Mouse (Mus musculus) heart, postnatal 36 days (tissue): ENCODE results near the gene Iba57. TPM values are rescaled to one million over a fixed set of nuclear protein-coding genes. Genes with fewer than 3 reads are reported as not detected.
"Not testable (repeated sequence)": the region's sequence is repeated elsewhere in the genome, so short reads cannot be mapped to it uniquely, and the experiment has no call there.

Source experiments
- DNase-seq, 2 experiments: peaks; one replicate each; pipeline ENCODE4 v3.0.0; 2021 to 2022
- intact Hi-C: fragments of 180-260 bp; cut with DNase I; formaldehyde crosslinking; loops from one replicate; pipeline ENCODE4 v1.15.1; 2025
- total RNA-seq, 2 experiments: library from RNA; stranded (reverse); gene quantifications; 2 replicates each; pipeline ENCODE4 v1.2.3; 2021

Iba57 gene
- 10 to 100 TPM; 20.4 to 20.5 TPM for total RNA-seq

- intact Hi-C loops = loop anchor here (2.0 kb wide), 1 partner anchor 65 kb away; the partner anchor contains the start of gene Arf1
- peak; percentile 94 to 98 for DNase-seq
These were observed at the start of gene Iba57 for GRCm38 (mm10) chr11:59163255-59164236. TSS of gene Iba57 (minus strand) at chr11:59163739.

- no peak for DNase-seq
- intact Hi-C loops = no loop called here
These were observed 49.5 kb upstream of the Iba57 start for GRCm38 (mm10) chr11:59212892-59213494.

GRCm38 (mm10) chr11:59212320-59212719 is 48.8 kb upstream of the Iba57 start:
- DNase-seq, intact Hi-C loops: not testable (repeated sequence)

- DNase-seq, intact Hi-C loops: not testable (repeated sequence)
These were observed 48.0 kb upstream of the Iba57 start for GRCm38 (mm10) chr11:59211561-59211960.

GRCm38 (mm10) chr11:59210020-59210419 is 46.5 kb upstream of the Iba57 start:
- DNase-seq = no peak
- intact Hi-C loops = no loop called here

GRCm38 (mm10) chr11:59209580-59209979 is 46.0 kb upstream of the Iba57 start:
- no peak for DNase-seq
- intact Hi-C loops = loop anchor here (2.0 to 10.0 kb wide), 2 partner anchors 17 to 255 kb away; partner anchors contain the start of genes Hist3h2a and Trim17

GRCm38 (mm10) chr11:59209003-59209441 is 45.5 kb upstream of the Iba57 start:
- intact Hi-C loops = loop anchor here (2.0 to 10.0 kb wide), 2 partner anchors 18 to 254 kb away; partner anchors contain the start of genes Hist3h2a and Trim17
- peak; percentile 63 to 65 for DNase-seq

- peak; percentile 93 to 95 for DNase-seq
- intact Hi-C loops = loop anchor here (2.0 to 10.0 kb wide), 2 partner anchors 19 to 253 kb away; partner anchors contain the start of genes Hist3h2a and Trim17
These were observed 44.8 kb upstream of the Iba57 start, which contains the start of gene 2310033P09Rik for GRCm38 (mm10) chr11:59208153-59208831. TSS of gene 2310033P09Rik (plus strand) at chr11:59208321.

GRCm38 (mm10) chr11:59202081-59202995 is 38.8 kb upstream of the Iba57 start, which contains the start of gene Mrpl55:
TSS of gene Mrpl55 (plus strand) at chr11:59202486.
- intact Hi-C loops = loop anchor here (10.0 kb wide), 1 partner anchor 248 kb away; the partner anchor contains the start of genes Hist3h2a and Trim17

GRCm38 (mm10) chr11:59201216-59202002 is 37.9 kb upstream of the Iba57 start:
- no peak for DNase-seq
- intact Hi-C loops = loop anchor here (10.0 kb wide), 1 partner anchor 247 kb away; the partner anchor contains the start of genes Hist3h2a and Trim17

More at GRCm38 (mm10) chr11:59202081-59202995, 38.8 kb upstream of the Iba57 start, which contains the start of gene Mrpl55:
- DNase-seq = peak; percentile 92 to 96

- no peak for DNase-seq
- intact Hi-C loops = no loop called here
These were observed 32.7 kb upstream of the Iba57 start for GRCm38 (mm10) chr11:59196230-59196629.

GRCm38 (mm10) chr11:59192059-59192386 is 28.5 kb upstream of the Iba57 start, which contains the start of gene Guk1:
TSS of gene Guk1 (minus strand) at chr11:59192212.
- intact Hi-C loops = loop anchor here (5.0 kb wide), 1 partner anchor 35 kb away; the partner anchor contains the start of gene Arf1
- no peak for DNase-seq

GRCm38 (mm10) chr11:59191231-59192058 is 27.9 kb upstream of the Iba57 start:
- intact Hi-C loops = loop anchor here (5.0 kb wide), 1 partner anchor 36 kb away; the partner anchor contains the start of gene Arf1
- peak; percentile 88 to 92 for DNase-seq

GRCm38 (mm10) chr11:59187706-59188105 is 24.2 kb upstream of the Iba57 start:
- intact Hi-C loops = no loop called here
- no peak for DNase-seq

GRCm38 (mm10) chr11:59185490-59185889 is 22.0 kb upstream of the Iba57 start:
- DNase-seq = no peak
- intact Hi-C loops = loop anchor here (2.0 kb wide), 1 partner anchor 87 kb away; no protein-coding TSS in a partner anchor

GRCm38 (mm10) chr11:59183821-59184220 is 20.3 kb upstream of the Iba57 start:
- intact Hi-C loops = loop anchor here (2.0 kb wide), 1 partner anchor 85 kb away; no protein-coding TSS in a partner anchor

GRCm38 (mm10) chr11:59182864-59183331 is 19.4 kb upstream of the Iba57 start, which contains the start of gene Gjc2:
TSS of gene Gjc2 (minus strand) at chr11:59183213.
- intact Hi-C loops = no loop called here
- peak; percentile 66 to 82 for DNase-seq

More at GRCm38 (mm10) chr11:59183821-59184220, 20.3 kb upstream of the Iba57 start:
- DNase-seq = peak; percentile 63 to 66
